Mouse (Mus musculus) forebrain, embryonic 16.5 days (tissue): ENCODE data around the gene Batf. TPM values are rescaled to one million over a fixed set of nuclear protein-coding genes. Genes with fewer than 3 reads are reported as not detected.

Experiments used
- ATAC-seq: fragments of 200-750 bp; cut with Nextera tagmentation; 2 replicates; pipeline ENCODE4 v1.8.0; 2017; ENCODE audit warnings: mild to moderate bottlenecking, moderate library complexity
- H3K27ac ChIP-seq: fragments of 300-500 bp; sonication (generic); 2 replicates; pipeline ENCODE4 v1.5.1; 2014; ENCODE audit warnings: low read length, control low read depth
- H3K27me3 ChIP-seq: fragments of 300-500 bp; sonication (generic); replicated peaks from 2 replicates; pipeline ENCODE4 v1.6.1; 2014; ENCODE audit warnings: low read length; ENCODE audit not compliant: control insufficient read depth, insufficient read depth
- H3K36me3 ChIP-seq: fragments of 300-500 bp; sonication (generic); 2 replicates; pipeline ENCODE4 v1.6.1; 2014; ENCODE audit not compliant: control insufficient read depth, insufficient read depth
- H3K4me1 ChIP-seq: fragments of 300-500 bp; sonication (generic); replicated peaks from 2 replicates; pipeline ENCODE4 v1.6.1; 2014; ENCODE audit warnings: low read length; ENCODE audit not compliant: control insufficient read depth, insufficient read depth
- H3K4me2 ChIP-seq: fragments of 300-500 bp; sonication (generic); 2 replicates; pipeline ENCODE4 v1.6.1; 2014; ENCODE audit warnings: mild to moderate bottlenecking, low read length, control low read depth
- H3K4me3 ChIP-seq: fragments of 300-500 bp; sonication (generic); replicated peaks from 2 replicates; pipeline ENCODE4 v1.5.1; 2014; ENCODE audit warnings: mild to moderate bottlenecking, low read length, control low read depth
- H3K9ac ChIP-seq: fragments of 300-500 bp; sonication (generic); replicated peaks from 2 replicates; pipeline ENCODE4 v1.6.1; 2014; ENCODE audit warnings: low read depth, low read length, control low read depth
- H3K9me3 ChIP-seq: fragments of 300-500 bp; sonication (generic); 2 replicates; pipeline ENCODE4 v1.6.1; 2016; ENCODE audit warnings: low read length; ENCODE audit not compliant: control insufficient read depth
- WGBS: fragments of 180-500 bp; shearing (Covaris S2); extraction: QIAGEN DNeasy Blood & Tissue Kit; methylation state at CpG from one replicate; pipeline ENCODE4 v1.1.7; 2014; 5-methylcytosine and 5-hydroxymethylcytosine counted together
- polyA plus RNA-seq: library from polyadenylated mRNA; unstranded; fragments of >200 nt; fragmentation: Nextera tagmentation; extraction: Ambion mirVana; gene quantifications from 2 replicates; pipeline ENCODE4 v1.2.1, GENCODE M21; 2015

The Batf gene
- polyA plus RNA-seq, 1 experiment from 2014 or later, result 0.75 TPM

DNA sequence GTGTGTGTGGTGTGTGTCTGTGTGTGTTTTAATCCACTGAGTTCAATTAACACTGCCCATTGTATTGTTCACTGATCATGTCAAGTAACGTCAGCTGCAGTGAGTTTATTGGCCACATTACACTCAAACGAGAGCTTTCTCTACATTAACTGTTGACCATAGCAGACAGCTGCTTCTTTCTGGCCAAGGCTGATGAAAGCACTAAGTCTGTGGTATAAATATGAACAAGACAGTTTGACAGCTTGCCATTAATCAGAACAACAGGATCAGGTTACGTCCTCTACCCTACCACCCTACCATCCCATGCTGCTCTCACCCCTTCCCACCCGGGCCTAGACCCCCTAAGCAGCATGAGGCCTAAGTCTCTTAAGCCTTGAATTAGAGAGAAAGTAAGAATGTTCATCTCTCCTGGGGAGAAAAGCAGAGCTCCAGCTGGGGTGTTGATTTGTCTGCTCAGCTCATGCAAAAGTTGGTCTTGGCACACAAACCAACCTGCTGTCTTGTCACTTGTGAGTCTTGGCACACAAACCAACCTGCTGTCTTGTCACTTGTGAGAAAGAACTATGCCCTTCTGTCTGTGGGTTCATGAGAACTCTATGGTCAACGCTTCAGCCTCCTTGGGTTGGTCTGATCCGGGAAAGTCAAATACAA is 13.8 kb downstream of the Batf start:
- H3K9ac ChIP-seq, result no peak overlapping the region
- H3K27ac ChIP-seq, result no peak overlapping the region
- no peaks in the 10 kb centered on the region; the same call in 1 of the 2 replicates for H3K27me3 ChIP-seq
- no peaks in the 10 kb centered on the region for H3K36me3 ChIP-seq
- no peak for ATAC-seq
- H3K4me1 ChIP-seq, result peaks cover 4% of the 10 kb centered on the region; the same call in 1 of the 2 replicates
- H3K4me3 ChIP-seq, result no peak overlapping the region
- no peaks in the 10 kb centered on the region for H3K9me3 ChIP-seq
- H3K4me2 ChIP-seq, result no peak overlapping the region
- WGBS, result 56% methylated on average over 6 of the region's 6 CpGs

DNA sequence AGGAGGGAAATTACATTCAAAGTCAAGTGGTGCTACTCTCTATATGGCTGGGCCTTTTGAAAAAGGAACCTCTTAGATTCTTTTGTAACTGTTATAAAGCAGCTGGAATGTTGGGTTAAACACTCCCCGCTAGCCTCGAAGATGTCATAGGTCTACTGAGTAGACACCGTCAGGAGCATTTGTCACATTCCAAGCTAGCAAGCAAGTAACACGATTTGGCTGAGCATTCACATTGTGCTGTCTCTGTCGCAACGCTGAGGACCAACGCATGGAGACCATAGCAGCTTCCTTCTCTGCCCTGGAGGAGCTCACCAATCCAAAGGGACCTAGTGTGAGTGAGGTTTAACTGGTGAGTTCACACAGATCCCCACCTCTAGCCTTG is 14.4 kb downstream of the Batf start:
- no peak for ATAC-seq
- H3K4me3 ChIP-seq, result no peak overlapping the region
- H3K9ac ChIP-seq, result no peak overlapping the region
- no peaks in the 10 kb centered on the region; the same call in 1 of the 2 replicates for H3K27me3 ChIP-seq
- no peaks in the 10 kb centered on the region for H3K36me3 ChIP-seq
- no peak overlapping the region for H3K27ac ChIP-seq
- no peaks in the 10 kb centered on the region for H3K9me3 ChIP-seq
- no peak overlapping the region for H3K4me2 ChIP-seq
- 82% methylated on average over 7 of the region's 7 CpGs for whole genome bisulfite sequencing
- peaks cover 9% of the 10 kb centered on the region for H3K4me1 ChIP-seq

DNA sequence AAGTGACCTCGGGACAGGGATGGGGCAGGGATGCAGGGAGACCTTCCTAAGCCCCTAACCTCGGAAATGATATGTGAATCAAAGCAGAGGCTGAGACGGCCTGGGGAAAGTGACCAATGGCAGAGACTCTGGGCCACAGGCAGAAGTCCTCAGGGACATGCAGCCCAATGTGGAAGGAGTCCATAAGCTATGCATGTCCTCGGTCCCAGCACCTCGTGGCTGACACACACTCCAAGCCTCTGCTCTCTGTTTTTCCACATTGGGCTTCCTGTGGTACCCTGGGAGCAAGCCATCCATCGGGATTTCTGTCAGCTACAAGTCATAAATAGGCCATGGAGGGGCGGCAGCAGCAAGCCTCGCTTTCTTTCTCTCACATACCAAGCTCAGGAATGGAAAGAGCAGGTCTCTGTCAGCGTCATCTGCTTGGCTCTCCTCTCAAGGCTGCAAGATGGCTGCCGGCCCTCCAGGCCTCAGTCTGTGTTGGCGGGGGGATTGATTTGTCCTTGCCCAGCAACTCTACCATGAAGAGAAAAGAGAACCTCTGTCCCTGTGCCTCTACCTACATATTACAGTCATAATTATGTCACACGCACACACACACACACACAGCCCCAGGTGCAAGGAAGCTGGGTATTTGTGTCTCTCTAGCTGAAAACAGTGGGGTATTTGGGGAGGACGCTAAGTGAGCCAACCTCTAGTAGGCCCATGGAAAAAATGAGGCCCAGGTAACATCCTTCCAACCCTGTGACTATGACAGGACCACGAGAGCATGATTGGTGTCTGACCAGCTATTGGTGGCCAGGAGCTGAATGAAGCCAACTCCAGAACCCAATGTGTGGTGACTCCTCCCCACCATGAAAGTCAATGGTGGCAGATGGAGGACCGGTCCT is 15.9 kb downstream of the Batf start:
- WGBS, result 81% methylated on average over 15 of the region's 15 CpGs
- Histone ChIP-seq H3K36me3 (no peaks in the 10 kb centered on the region), H3K4me2 (no peak overlapping the region), H3K9ac (no peak overlapping the region), H3K9me3 (no peaks in the 10 kb centered on the region), H3K4me1 (peaks cover 12% of the 10 kb centered on the region), H3K27me3 (no peaks in the 10 kb centered on the region; the same call in 1 of the 2 replicates), H3K27ac (no peak overlapping the region), H3K4me3 (no peak overlapping the region)
- ATAC-seq, result no peak

DNA sequence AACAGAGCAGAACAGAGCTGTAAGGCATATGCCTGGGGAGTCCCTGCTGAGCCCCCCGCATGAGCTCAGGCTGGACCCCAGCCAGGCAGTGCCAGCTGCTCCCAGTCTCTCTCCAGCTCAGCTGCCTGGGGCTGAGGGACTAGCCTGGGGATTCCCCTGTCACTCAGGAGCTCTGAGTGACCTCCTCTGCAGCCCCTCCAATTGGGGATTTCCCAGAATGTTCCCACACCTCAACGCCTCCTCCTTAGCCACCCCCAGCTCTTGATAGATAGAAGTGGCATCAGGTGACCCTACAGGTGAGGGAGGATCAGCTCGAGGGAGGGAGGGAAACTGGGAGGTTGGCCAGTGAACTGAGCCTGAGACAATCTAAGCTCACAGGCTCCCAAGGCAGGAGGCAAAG is 17.0 kb downstream of the Batf start:
- no peak overlapping the region for H3K4me2 ChIP-seq
- peaks cover 12% of the 10 kb centered on the region for H3K4me1 ChIP-seq
- H3K27me3 ChIP-seq, result no peaks in the 10 kb centered on the region; the same call in 1 of the 2 replicates
- WGBS, result 62% methylated on average over 3 of the region's 3 CpGs
- H3K9ac ChIP-seq, result no peak overlapping the region
- no peak overlapping the region for H3K4me3 ChIP-seq
- no peak for ATAC-seq
- H3K27ac ChIP-seq, result no peak overlapping the region
- no peaks in the 10 kb centered on the region for H3K36me3 ChIP-seq
- no peaks in the 10 kb centered on the region for H3K9me3 ChIP-seq

DNA sequence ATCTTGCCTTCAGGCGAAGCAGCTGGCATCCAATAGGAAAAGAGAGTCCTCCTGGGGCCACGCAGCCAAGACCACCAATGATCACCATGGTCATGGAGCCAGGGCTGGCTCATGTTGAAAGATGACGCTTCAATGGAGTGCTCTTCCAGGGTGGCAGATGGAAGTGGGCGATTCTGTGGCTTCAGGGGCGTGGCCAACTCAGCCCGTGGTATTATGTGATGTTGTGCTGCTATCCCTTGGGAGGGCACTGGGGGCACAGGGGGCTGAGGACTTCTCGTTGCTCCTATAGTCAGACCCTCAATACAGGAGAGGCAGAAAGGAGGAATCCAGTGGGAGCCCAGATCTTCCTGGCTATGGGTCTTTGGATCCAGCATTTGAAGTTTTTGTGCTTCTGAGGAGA is 18.1 kb downstream of the Batf start:
- ATAC-seq, result no peak
- Histone ChIP-seq H3K27me3 (no peaks in the 10 kb centered on the region; the same call in 1 of the 2 replicates), H3K4me3 (no peak overlapping the region), H3K9ac (no peak overlapping the region), H3K4me2 (no peak overlapping the region), H3K4me1 (peaks cover 12% of the 10 kb centered on the region), H3K9me3 (no peaks in the 10 kb centered on the region), H3K36me3 (no peaks in the 10 kb centered on the region), H3K27ac (no peak overlapping the region)
- WGBS, result 70% methylated on average over 7 of the region's 7 CpGs

DNA sequence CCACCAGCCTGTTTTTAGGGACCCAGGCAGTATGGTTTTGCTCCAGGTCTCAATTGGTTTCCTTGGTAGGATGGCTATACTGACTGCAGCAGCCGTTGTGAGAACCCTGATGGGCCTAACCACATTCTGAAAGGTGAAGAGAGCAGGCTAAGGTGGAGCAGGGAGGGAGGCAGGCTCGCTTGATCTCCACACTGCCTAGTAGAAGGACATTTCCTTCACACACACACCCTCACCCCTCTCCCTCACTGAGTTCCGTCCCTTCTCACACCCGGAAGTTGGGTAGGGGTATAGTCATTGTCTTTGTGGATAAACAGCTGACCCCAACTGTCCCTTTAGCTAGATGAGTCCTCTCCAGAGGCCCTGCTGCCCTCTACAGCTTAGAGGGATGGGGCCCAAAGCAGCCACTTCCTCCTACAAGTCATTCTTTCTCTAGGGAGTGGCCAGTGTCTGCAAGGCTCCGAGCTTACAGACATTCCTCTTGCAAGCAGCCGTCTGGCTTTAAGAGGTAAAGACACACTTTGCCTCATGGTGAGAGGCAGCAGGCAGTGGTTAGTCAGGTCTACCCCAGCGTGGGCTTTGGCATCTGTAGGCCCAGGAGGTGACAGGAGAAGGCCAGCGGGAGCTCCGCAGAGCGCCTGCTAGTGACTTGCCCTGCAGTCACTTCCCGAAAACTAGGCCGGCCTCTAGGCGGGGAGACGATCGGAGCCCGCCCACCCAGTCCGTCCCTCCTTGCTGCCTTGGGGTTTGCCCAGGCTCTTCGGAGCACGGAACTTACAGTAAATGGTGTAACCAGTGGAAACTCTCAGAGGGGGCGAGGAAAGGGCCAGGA is 18.7 kb downstream of the Batf start:
- WGBS, result 15% methylated on average over 20 of the region's 20 CpGs
- Histone ChIP-seq H3K27ac (no peak overlapping the region), H3K4me3 (peak overlapping the region; percentile 27), H3K4me2 (peak overlapping the region; percentile 51), H3K9me3 (no peaks in the 10 kb centered on the region), H3K4me1 (peaks cover 12% of the 10 kb centered on the region), H3K9ac (peak overlapping the region; percentile 37), H3K27me3 (no peaks in the 10 kb centered on the region; the same call in 1 of the 2 replicates), H3K36me3 (no peaks in the 10 kb centered on the region)
- ATAC-seq, result no peak; the same call in 1 of the 2 replicates

DNA sequence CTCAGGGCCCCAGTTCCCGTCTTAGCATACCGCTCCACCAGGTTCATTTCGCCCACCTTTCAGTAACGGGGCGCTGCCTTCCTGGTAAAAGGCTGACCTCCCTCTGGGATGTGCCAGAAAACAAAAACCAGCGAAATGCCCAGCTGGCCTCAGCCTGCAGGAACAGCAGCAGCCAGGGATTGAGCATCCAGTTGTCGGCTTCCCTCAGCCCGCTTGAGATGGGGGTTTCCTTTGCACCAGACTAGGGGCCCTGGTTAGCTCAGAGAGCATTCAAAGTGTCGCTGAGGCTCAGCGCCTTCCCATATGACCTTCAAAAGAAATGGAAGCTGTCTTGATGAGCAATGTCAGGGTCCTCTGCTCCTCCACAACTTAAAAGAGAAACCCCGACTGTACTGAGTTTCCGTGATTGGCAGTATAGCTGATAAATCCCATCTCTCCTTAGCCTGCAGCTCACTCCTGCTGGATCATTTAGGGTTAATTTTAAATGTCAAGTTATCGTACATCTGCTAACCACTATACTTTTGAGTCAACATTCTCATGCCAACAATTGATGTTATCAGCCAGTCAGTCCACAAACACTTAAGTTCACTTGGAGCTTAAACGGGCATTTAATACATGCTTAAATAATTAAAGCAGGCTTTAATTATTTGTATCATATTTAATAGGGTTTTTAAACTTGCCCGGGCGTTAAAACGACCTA is 19.5 kb downstream of the Batf start:
- peak overlapping the region; percentile 37 for H3K9ac ChIP-seq
- no peak overlapping the region for H3K27ac ChIP-seq
- no peaks in the 10 kb centered on the region for H3K36me3 ChIP-seq
- 20% methylated on average over 17 of the region's 17 CpGs for WGBS
- peak overlapping the region; percentile 51 for H3K4me2 ChIP-seq
- no peak for ATAC-seq
- peak overlapping the region; percentile 27 for H3K4me3 ChIP-seq
- H3K9me3 ChIP-seq, result no peaks in the 10 kb centered on the region
- no peaks in the 10 kb centered on the region; the same call in 1 of the 2 replicates for H3K27me3 ChIP-seq
- peaks cover 8% of the 10 kb centered on the region for H3K4me1 ChIP-seq

DNA sequence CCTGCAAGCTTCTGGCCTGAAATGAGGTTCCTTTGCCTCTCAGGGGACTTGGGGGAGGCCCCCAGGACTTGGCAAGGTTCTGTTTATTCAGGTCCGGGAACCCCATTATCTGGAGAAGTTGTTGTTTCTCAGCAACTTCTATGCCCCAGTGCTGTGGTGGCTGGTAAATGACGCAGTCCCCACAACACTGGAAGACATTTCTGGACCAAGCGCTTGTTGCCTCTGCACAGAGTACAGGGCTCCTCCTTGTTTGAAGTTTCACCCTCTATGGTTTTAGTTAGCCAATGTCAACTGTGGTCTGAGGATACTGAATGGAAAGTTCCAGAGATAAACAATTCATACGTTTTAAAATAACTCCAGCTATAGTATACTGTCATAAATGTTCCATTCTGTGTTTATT is 20.4 kb downstream of the Batf start:
- ATAC-seq, result no peak
- H3K4me2 ChIP-seq, result no peak overlapping the region
- peaks cover 8% of the 10 kb centered on the region for H3K4me1 ChIP-seq
- 76% methylated on average over 4 of the region's 4 CpGs for WGBS
- no peak overlapping the region for H3K27ac ChIP-seq
- no peak overlapping the region for H3K4me3 ChIP-seq
- H3K9ac ChIP-seq, result no peak overlapping the region
- H3K36me3 ChIP-seq, result no peaks in the 10 kb centered on the region
- no peaks in the 10 kb centered on the region for H3K9me3 ChIP-seq
- H3K27me3 ChIP-seq, result no peaks in the 10 kb centered on the region; the same call in 1 of the 2 replicates
